Comparison of ENCODE assay signal across 11 mouse cellular contexts in the genomic region with DNA sequence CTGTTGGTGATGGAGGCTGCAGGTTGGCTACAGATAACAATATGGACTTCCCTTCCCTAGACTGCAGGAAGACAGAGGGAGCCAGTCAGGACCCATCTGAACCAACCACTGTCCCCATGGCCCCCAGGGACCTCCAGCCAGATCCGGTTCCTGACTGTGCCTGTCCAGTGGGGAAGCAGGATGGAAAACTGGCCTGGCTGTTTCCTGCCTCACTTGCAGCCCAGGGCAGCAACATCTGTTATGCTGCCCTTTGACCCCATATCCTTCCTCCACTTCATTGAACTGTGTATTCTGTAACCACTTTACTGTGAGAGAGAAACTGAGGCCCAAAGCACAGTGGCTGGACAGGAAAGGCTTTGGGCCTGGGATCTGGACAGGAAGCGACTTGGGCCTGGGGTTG. TPM values are rescaled to one million over a fixed set of nuclear protein-coding genes. Genes with fewer than 3 reads are reported as not detected.
DNase-seq lines count a peak whose midpoint lies in the region; ATAC-seq and TF ChIP-seq lines count a peak whose summit lies in the region.
"Had no signal": no experiment of that assay in that cellular context is flagged by ENCODE, and none has a peak within 500 bp of the region (broad histone marks: within the 10 kb centered on the region; RNA-seq: fewer than 3 reads in every experiment).

No protein-coding gene starts in this region.

- H3K4me2 ChIP-seq in kidney, postnatal 0 days (ENCODE audit: low read length): no peak overlapping the region
- H3K4me2 ChIP-seq: forebrain, embryonic 13.5 days; hindbrain, embryonic 14.5 days had no signal

- no peak overlapping the region for H3K9ac ChIP-seq in kidney, postnatal 0 days (ENCODE audit: low read depth, low read length)
- H3K9ac ChIP-seq: forebrain, embryonic 13.5 days; hindbrain, embryonic 14.5 days had no signal

- ATAC-seq in kidney, postnatal 0 days (replicated peaks; ENCODE audit: low FRiP score, low read depth): no peak
- ATAC-seq: forebrain, embryonic 13.5 days had no signal

- H3K4me1 ChIP-seq in spleen, adult 2 months (ENCODE audit: control insufficient read depth, insufficient read depth, insufficient read length): peaks cover 12% of the 10 kb centered on the region; the same call in 1 of the 2 replicates
- H3K4me1 ChIP-seq in kidney, postnatal 0 days (replicated peaks; ENCODE audit: insufficient read depth, low read length): peaks cover 5% of the 10 kb centered on the region

- H3K4me3 ChIP-seq in spleen, adult 2 months (ENCODE audit: extremely low read depth, insufficient read depth, insufficient read length): no peak overlapping the region
- no peak overlapping the region for H3K4me3 ChIP-seq in kidney, postnatal 0 days (replicated peaks; ENCODE audit: low read depth, low read length)
- H3K4me3 ChIP-seq: forebrain, embryonic 13.5 days had no signal

- WGBS in spleen, adult 2 months: 76% methylated on average over 2 of the region's 2 CpGs
- WGBS in kidney, postnatal 0 days: 68% methylated on average over 2 of the region's 2 CpGs

- H3K27ac ChIP-seq in spleen, adult 2 months (ENCODE audit: insufficient read depth, low read length): 0 out of 2 replicates have a peak overlapping the region, but pooled peaks have one; percentile 17
- peak overlapping the region; percentile 54; the same call in 1 of the 2 replicates for H3K27ac ChIP-seq in kidney, postnatal 0 days
- H3K27ac ChIP-seq: forebrain, embryonic 13.5 days; hindbrain, embryonic 14.5 days had no signal

- H3K27me3 ChIP-seq in spleen, adult 2 months (ENCODE audit: control insufficient read depth, insufficient read depth, low read length): no peaks in the 10 kb centered on the region
- H3K27me3 ChIP-seq in kidney, postnatal 0 days (ENCODE audit: insufficient read depth, low read length): no peaks in the 10 kb centered on the region
- H3K27me3 ChIP-seq: forebrain, embryonic 13.5 days had no signal

- no peaks in the 10 kb centered on the region for H3K9me3 ChIP-seq in kidney, postnatal 0 days (replicated peaks; ENCODE audit: low read length)
- H3K9me3 ChIP-seq: forebrain, embryonic 13.5 days had no signal

- no peak for TF ChIP-seq POLR2A in spleen, adult 2 months (IDR thresholded peaks at IDR 0.05; ENCODE audit: low read depth, low read length)

- no peak for TF ChIP-seq CTCF in spleen, adult 2 months (IDR thresholded peaks at IDR 0.05; ENCODE audit: extremely low read depth, insufficient read depth, insufficient read length, insufficient replicate concordance)
- no peak for TF ChIP-seq CTCF in kidney, postnatal 0 days (IDR thresholded peaks at IDR 0.05; ENCODE audit: low read depth)

- DNase-seq in adrenal gland, adult (ENCODE audit: inconsistent age in 2 of 2, low spot score in 1 of 2): peak; percentile 58 to 71
- no peak for DNase-seq in adrenal gland, postnatal 4 days (ENCODE audit: low spot score in 2 of 2)
- no peak for DNase-seq in spleen, adult 2 months (ENCODE audit: low read depth in 1 of 2, low spot score in 2 of 2)
- no peak for DNase-seq in spleen, postnatal 10 days (ENCODE audit: low spot score in 2 of 2)
- peak; percentile 24 for DNase-seq in kidney, postnatal 0 days (ENCODE audit: low spot score)
- DNase-seq in right cerebral cortex, postnatal 4 days: no peak
- no peak for DNase-seq in layer of hippocampus, adult 9-10 months (ENCODE audit: low spot score)
- DNase-seq in thymus, postnatal 0 days (ENCODE audit: low spot score): no peak

- no peaks in the 10 kb centered on the region for H3K36me3 ChIP-seq in spleen, adult 2 months (ENCODE audit: control insufficient read depth, insufficient read depth, low read length)
- H3K36me3 ChIP-seq in kidney, postnatal 0 days (ENCODE audit: insufficient read depth, low read length): no peaks in the 10 kb centered on the region

RNA-seq across cellular contexts. Expression of gene Tpm4, which starts 3.5 kb away (rescaled TPM):
- 100 to 1,000 TPM; 232 to 267 TPM for total RNA-seq in adrenal gland, postnatal 4 days (2021)
- 62.3 and 73.9 TPM in 2 replicates for polyA plus RNA-seq in spleen, adult 2 months (2012; rRNA removed)
- 604 and 692 TPM in 2 replicates for polyA plus RNA-seq in kidney, postnatal 0 days (2015; fragmentation: Nextera tagmentation; extraction: Ambion mirVana)
- 164 and 172 TPM in 2 replicates for polyA plus RNA-seq in thymus, postnatal 0 days (2015; fragmentation: Nextera tagmentation; extraction: Ambion mirVana)

RNA-seq across cellular contexts. Expression of gene Olfr374, which starts 24.4 kb away (rescaled TPM):
- not detected for total RNA-seq in adrenal gland, postnatal 4 days (2021)
- polyA plus RNA-seq in spleen, adult 2 months (2012; rRNA removed): 0.01 and 0.04 TPM in 2 replicates
- not detected in 2 replicates for polyA plus RNA-seq in kidney, postnatal 0 days (2015; fragmentation: Nextera tagmentation; extraction: Ambion mirVana)
- not detected in 2 replicates for polyA plus RNA-seq in thymus, postnatal 0 days (2015; fragmentation: Nextera tagmentation; extraction: Ambion mirVana)
- total RNA-seq: left cerebral cortex, postnatal 36 days had no signal
- polyA plus RNA-seq: forebrain, embryonic 13.5 days; hindbrain, embryonic 14.5 days had no signal

RNA-seq across cellular contexts. Expression of gene Rab8a, which starts 29.7 kb away (rescaled TPM):
- 10 to 100 TPM; 64.1 to 67.7 TPM for total RNA-seq in adrenal gland, postnatal 4 days (2021)
- polyA plus RNA-seq in spleen, adult 2 months (2012; rRNA removed): 49.0 and 50.0 TPM in 2 replicates
- polyA plus RNA-seq in kidney, postnatal 0 days (2015; fragmentation: Nextera tagmentation; extraction: Ambion mirVana): 100 and 108 TPM in 2 replicates
- polyA plus RNA-seq in thymus, postnatal 0 days (2015; fragmentation: Nextera tagmentation; extraction: Ambion mirVana): 140 and 151 TPM in 2 replicates

RNA-seq across cellular contexts. Expression of gene Olfr373, which starts 48.3 kb away (rescaled TPM):
- under 1 TPM in 1 of 2 experiments, not detected in 1; 0.08 TPM for total RNA-seq in adrenal gland, postnatal 4 days (2021)
- not detected in 2 replicates for polyA plus RNA-seq in spleen, adult 2 months (2012; rRNA removed)
- polyA plus RNA-seq in kidney, postnatal 0 days (2015; fragmentation: Nextera tagmentation; extraction: Ambion mirVana): 0.08 TPM in 1 of 2 replicates, not detected in the other
- polyA plus RNA-seq in thymus, postnatal 0 days (2015; fragmentation: Nextera tagmentation; extraction: Ambion mirVana): 0.04 and 0.05 TPM in 2 replicates
- total RNA-seq: left cerebral cortex, postnatal 36 days had no signal
- polyA plus RNA-seq: forebrain, embryonic 13.5 days; hindbrain, embryonic 14.5 days had no signal

RNA-seq across cellular contexts. Expression of gene Hsh2d, which starts 58.2 kb away (rescaled TPM):
- total RNA-seq in adrenal gland, postnatal 4 days (2021): not detected
- 16.6 and 21.4 TPM in 2 replicates for polyA plus RNA-seq in spleen, adult 2 months (2012; rRNA removed)
- 0.24 TPM in 1 of 2 replicates, not detected in the other for polyA plus RNA-seq in kidney, postnatal 0 days (2015; fragmentation: Nextera tagmentation; extraction: Ambion mirVana)
- 4.9 and 5.6 TPM in 2 replicates for polyA plus RNA-seq in thymus, postnatal 0 days (2015; fragmentation: Nextera tagmentation; extraction: Ambion mirVana)
- total RNA-seq: left cerebral cortex, postnatal 36 days had no signal
- polyA plus RNA-seq: forebrain, embryonic 13.5 days; hindbrain, embryonic 14.5 days had no signal

Comparison
In these comparisons a context has a peak if more than half of its experiments do, and no peak if none do; other contexts are left out.
1. DNase-seq: peak in adrenal gland, adult (2 of 2) and kidney, postnatal 0 days (single experiment); none in adrenal gland, postnatal 4 days (0 of 2), spleen, adult 2 months (0 of 2), spleen, postnatal 10 days (0 of 2), right cerebral cortex, postnatal 4 days (single experiment), layer of hippocampus, adult 9-10 months (single experiment) and thymus, postnatal 0 days (single experiment).